Mouse (Mus musculus): ENCODE data around the gene 2310022A10Rik. TPM values are rescaled to one million over a fixed set of nuclear protein-coding genes. Genes with fewer than 3 reads are reported as not detected.
"Not testable (repeated sequence)": the region's sequence is repeated elsewhere in the genome, so short reads cannot be mapped to it uniquely, and the experiment has no call there.

The 2310022A10Rik gene
- polyA plus RNA-seq, 1 experiment from 2014 or later: 35.8 TPM

DNA sequence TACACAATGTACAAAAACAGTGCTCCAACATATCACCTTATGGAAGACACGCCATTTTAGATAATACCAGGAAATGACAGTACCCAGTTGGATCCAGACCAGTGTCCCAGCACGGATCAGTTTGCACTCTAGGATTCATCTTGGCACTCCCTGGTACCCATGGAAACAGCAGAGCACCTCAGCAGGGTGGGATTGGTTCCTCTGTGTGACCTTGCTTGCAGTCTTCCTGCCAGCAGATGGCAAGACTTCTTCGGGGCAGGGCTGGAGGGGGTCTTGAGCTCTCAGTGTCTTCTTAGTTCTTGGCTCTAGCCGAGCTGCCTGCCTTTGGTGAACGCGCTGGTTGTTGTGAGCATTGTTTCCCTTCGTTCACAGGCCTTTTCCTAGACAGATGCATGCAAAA is 74.7 kb downstream of the 2310022A10Rik start:
- Histone ChIP-seq H3K36me3 (peaks cover 89% of the 10 kb centered on the region), H3K27me3 (no peaks in the 10 kb centered on the region), H3K27ac (no peak overlapping the region), H3K4me2 (replicated peaks) (no peak overlapping the region), H3K4me1 (no peaks in the 10 kb centered on the region), H3K9ac (no peak overlapping the region), H3K9me3 (no peaks in the 10 kb centered on the region), H3K4me3 (no peak overlapping the region)
- WGBS: 89% methylated on average over 7 of the region's 7 CpGs
- no peak for ATAC-seq (ENCODE audit: insufficient number of reproducible peaks, insufficient read depth, low FRiP score, low TSS enrichment)

DNA sequence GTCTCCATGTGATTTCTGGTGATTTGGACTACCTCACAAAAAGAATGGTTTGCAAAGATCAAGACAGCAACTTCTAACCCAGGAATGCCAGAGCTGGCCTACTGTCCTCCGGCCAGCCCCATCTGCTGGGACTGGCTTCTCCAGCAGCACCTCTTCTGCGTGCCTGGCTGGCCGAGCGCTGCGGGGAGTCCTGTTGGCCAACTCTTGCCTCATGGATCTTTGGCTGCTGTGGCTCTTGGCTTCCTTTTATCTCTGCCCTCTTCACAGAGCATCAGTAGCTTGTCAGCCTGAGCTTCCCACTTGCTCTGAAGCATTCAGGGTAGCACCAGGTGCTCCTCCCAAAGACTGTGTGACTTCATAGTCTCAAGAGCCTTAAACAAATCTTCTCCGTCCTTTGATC is 75.2 kb downstream of the 2310022A10Rik start:
- Histone ChIP-seq H3K4me3 (no peak overlapping the region), H3K9ac (no peak overlapping the region), H3K9me3 (no peaks in the 10 kb centered on the region), H3K27ac (no peak overlapping the region), H3K27me3 (no peaks in the 10 kb centered on the region), H3K4me1 (no peaks in the 10 kb centered on the region), H3K4me2 (replicated peaks) (no peak overlapping the region), H3K36me3 (peaks cover 91% of the 10 kb centered on the region)
- WGBS: 96% methylated on average over 6 of the region's 6 CpGs
- no peak for ATAC-seq (ENCODE audit: insufficient number of reproducible peaks, insufficient read depth, low FRiP score, low TSS enrichment)

- WGBS: 95% methylated on average over 7 of the region's 7 CpGs
- H3K36me3 ChIP-seq: peaks cover 89% of the 10 kb centered on the region
- not testable (repeated sequence) for ATAC-seq (ENCODE audit: insufficient number of reproducible peaks, insufficient read depth, low FRiP score, low TSS enrichment); H3K4me3 ChIP-seq; H3K9ac ChIP-seq; H3K9me3 ChIP-seq; H3K27ac ChIP-seq; H3K4me1 ChIP-seq; H3K4me2 ChIP-seq (replicated peaks); H3K27me3 ChIP-seq
Observed at GRCm38 (mm10) chr7:27628816-27629215, 75.8 kb downstream of the 2310022A10Rik start.

GRCm38 (mm10) chr7:27631439-27631838 is 78.4 kb downstream of the 2310022A10Rik start:
- Histone ChIP-seq H3K9ac (no peak overlapping the region), H3K27ac (no peak overlapping the region), H3K4me3 (no peak overlapping the region), H3K9me3 (no peaks in the 10 kb centered on the region), H3K36me3 (peaks cover 88% of the 10 kb centered on the region), H3K4me2 (replicated peaks) (no peak overlapping the region), H3K4me1 (no peaks in the 10 kb centered on the region), H3K27me3 (no peaks in the 10 kb centered on the region)
- 96% methylated on average over 4 of the region's 4 CpGs for WGBS
- ATAC-seq (ENCODE audit: insufficient number of reproducible peaks, insufficient read depth, low FRiP score, low TSS enrichment): no peak

Other genes starting within 250 kb of the 2310022A10Rik start
- 15.9 and 16.8 TPM in 2 replicates for gene Ltbp4, start 215.5 kb upstream of the 2310022A10Rik start, polyA plus RNA-seq (2016; fragmentation: Nextera tagmentation; extraction: Ambion mirVana)
- 75.8 and 83.2 TPM in 2 replicates for gene Shkbp1, start 197.2 kb upstream of the 2310022A10Rik start, polyA plus RNA-seq (2016; fragmentation: Nextera tagmentation; extraction: Ambion mirVana)
- gene Gm20479, start 195.8 kb upstream of the 2310022A10Rik start, polyA plus RNA-seq (2016; fragmentation: Nextera tagmentation; extraction: Ambion mirVana): 0.58 and 0.94 TPM in 2 replicates
- 0.27 and 0.51 TPM in 2 replicates for gene Sptbn4, start 105.5 kb upstream of the 2310022A10Rik start, polyA plus RNA-seq (2016; fragmentation: Nextera tagmentation; extraction: Ambion mirVana)
- 34.5 and 36.8 TPM in 2 replicates for gene Blvrb, start 105.3 kb upstream of the 2310022A10Rik start, polyA plus RNA-seq (2016; fragmentation: Nextera tagmentation; extraction: Ambion mirVana)
- gene Sertad3, start 79.5 kb upstream of the 2310022A10Rik start, polyA plus RNA-seq (2016; fragmentation: Nextera tagmentation; extraction: Ambion mirVana): 29.9 and 33.1 TPM in 2 replicates
- 31.1 and 32.0 TPM in 2 replicates for gene Sertad1, start 66.3 kb upstream of the 2310022A10Rik start, polyA plus RNA-seq (2016; fragmentation: Nextera tagmentation; extraction: Ambion mirVana)
- 5.6 and 6.2 TPM in 2 replicates for gene Prx, start 53.9 kb upstream of the 2310022A10Rik start, polyA plus RNA-seq (2016; fragmentation: Nextera tagmentation; extraction: Ambion mirVana)
- gene Hipk4, start 30.0 kb upstream of the 2310022A10Rik start, polyA plus RNA-seq (2016; fragmentation: Nextera tagmentation; extraction: Ambion mirVana): 0.95 and 1.0 TPM in 2 replicates
- gene Pld3, start within 50 bp of the 2310022A10Rik start, polyA plus RNA-seq (2016; fragmentation: Nextera tagmentation; extraction: Ambion mirVana): 68.1 and 77.9 TPM in 2 replicates
- 114 and 115 TPM in 2 replicates for gene Akt2, start 38.3 kb downstream of the 2310022A10Rik start, polyA plus RNA-seq (2016; fragmentation: Nextera tagmentation; extraction: Ambion mirVana)
- 2.5 and 3.6 TPM in 2 replicates for gene Ttc9b, start 100.7 kb downstream of the 2310022A10Rik start, polyA plus RNA-seq (2016; fragmentation: Nextera tagmentation; extraction: Ambion mirVana)
- gene Map3k10, start 121.4 kb downstream of the 2310022A10Rik start, polyA plus RNA-seq (2016; fragmentation: Nextera tagmentation; extraction: Ambion mirVana): 14.0 and 16.6 TPM in 2 replicates
- gene Zfp607b, start 136.1 kb downstream of the 2310022A10Rik start, polyA plus RNA-seq (2016; fragmentation: Nextera tagmentation; extraction: Ambion mirVana): 4.0 and 5.8 TPM in 2 replicates
- gene Zfp60, start 178.2 kb downstream of the 2310022A10Rik start, polyA plus RNA-seq (2016; fragmentation: Nextera tagmentation; extraction: Ambion mirVana): 55.8 and 57.1 TPM in 2 replicates